Mouse (Mus musculus) liver, embryonic 13.5 days (tissue): Measurements from ENCODE around the gene 5031410I06Rik. TPM values are rescaled to one million over a fixed set of nuclear protein-coding genes. Genes with fewer than 3 reads are reported as not detected.
"Not testable (repeated sequence)": the region's sequence is repeated elsewhere in the genome, so short reads cannot be mapped to it uniquely, and the experiment has no call there.

ENCODE experiments used
- ATAC-seq: fragments of 200-750 bp; cut with Nextera tagmentation; 2 replicates; pipeline ENCODE4 v1.8.0; 2017; ENCODE audit warnings: low read depth, mild to moderate bottlenecking, moderate number of reproducible peaks, moderate library complexity
- DNase-seq: peaks from one replicate; pipeline ENCODE4 v3.0.0; 2022
- H3K27ac ChIP-seq: fragments of 300-500 bp; sonication (generic); 2 replicates; pipeline ENCODE4 v1.5.1; 2015; ENCODE audit warnings: moderate library complexity, mild to moderate bottlenecking, inconsistent platforms
- H3K27me3 ChIP-seq: fragments of 300-500 bp; sonication (generic); 2 replicates; pipeline ENCODE4 v1.6.1; 2015; ENCODE audit warnings: mild to moderate bottlenecking, inconsistent platforms
- H3K36me3 ChIP-seq: fragments of 300-500 bp; sonication (generic); 2 replicates; pipeline ENCODE4 v1.6.1; 2015; ENCODE audit warnings: mild to moderate bottlenecking, inconsistent platforms
- H3K4me1 ChIP-seq: fragments of 300-500 bp; sonication (generic); replicated peaks from 2 replicates; pipeline ENCODE4 v1.6.1; 2015; ENCODE audit warnings: inconsistent platforms
- H3K4me2 ChIP-seq: fragments of 300-500 bp; sonication (generic); 2 replicates; pipeline ENCODE4 v1.6.1; 2015; ENCODE audit warnings: inconsistent platforms, mild to moderate bottlenecking, moderate library complexity
- H3K4me3 ChIP-seq: fragments of 300-500 bp; sonication (generic); replicated peaks from 2 replicates; pipeline ENCODE4 v1.5.1; 2015; ENCODE audit warnings: mild to moderate bottlenecking, inconsistent platforms
- H3K9ac ChIP-seq: fragments of 300-500 bp; sonication (generic); 2 replicates; pipeline ENCODE4 v1.6.1; 2015; ENCODE audit warnings: mild to moderate bottlenecking, inconsistent platforms
- H3K9me3 ChIP-seq: fragments of 300-500 bp; sonication (generic); replicated peaks from 2 replicates; pipeline ENCODE4 v1.6.1; 2016; ENCODE audit warnings: inconsistent platforms
- WGBS: fragments of 180-500 bp; shearing (Covaris S2); methylation state at CpG from one replicate; pipeline ENCODE4 v1.1.7; 2015; ENCODE audit not compliant: insufficient replicate concordance; 5-methylcytosine and 5-hydroxymethylcytosine counted together
- polyA plus RNA-seq: library from polyadenylated mRNA; unstranded; fragments of >200 nt; fragmentation: Nextera tagmentation; extraction: Ambion mirVana; gene quantifications from 2 replicates; pipeline ENCODE4 v1.2.1, GENCODE M21; 2015

The 5031410I06Rik gene
- not detected in 2 replicates for polyA plus RNA-seq

DNA sequence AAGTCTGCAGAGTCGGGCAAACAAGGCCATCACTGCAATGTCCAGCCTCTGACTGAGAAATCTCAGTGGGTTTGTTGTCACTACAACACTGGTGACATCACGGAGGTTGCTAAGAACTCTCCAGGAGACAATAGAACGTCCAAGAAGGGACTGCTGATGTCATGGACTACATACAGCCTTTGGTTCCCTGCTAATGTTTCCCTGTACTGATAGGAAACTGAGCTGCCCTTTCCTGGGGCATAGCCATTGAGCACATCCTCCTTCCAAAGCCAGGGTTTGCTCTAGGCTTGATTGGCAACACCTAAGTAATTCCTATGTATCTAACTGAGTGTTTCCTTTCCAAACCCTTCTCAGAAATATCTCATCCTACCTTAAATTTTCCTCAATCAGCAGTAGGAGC, at the start of gene 5031410I06Rik:
TSS of gene 5031410I06Rik (minus strand) at position 101 of the 400 bp plus-strand sequence.
- no CpG with 5 or more reads among the region's 3 CpGs for WGBS
- DNase-seq, H3K9me3 ChIP-seq, H3K4me1 ChIP-seq, ATAC-seq, H3K27ac ChIP-seq, H3K36me3 ChIP-seq, H3K9ac ChIP-seq, H3K4me3 ChIP-seq, H3K4me2 ChIP-seq, H3K27me3 ChIP-seq: not testable (repeated sequence)

DNA sequence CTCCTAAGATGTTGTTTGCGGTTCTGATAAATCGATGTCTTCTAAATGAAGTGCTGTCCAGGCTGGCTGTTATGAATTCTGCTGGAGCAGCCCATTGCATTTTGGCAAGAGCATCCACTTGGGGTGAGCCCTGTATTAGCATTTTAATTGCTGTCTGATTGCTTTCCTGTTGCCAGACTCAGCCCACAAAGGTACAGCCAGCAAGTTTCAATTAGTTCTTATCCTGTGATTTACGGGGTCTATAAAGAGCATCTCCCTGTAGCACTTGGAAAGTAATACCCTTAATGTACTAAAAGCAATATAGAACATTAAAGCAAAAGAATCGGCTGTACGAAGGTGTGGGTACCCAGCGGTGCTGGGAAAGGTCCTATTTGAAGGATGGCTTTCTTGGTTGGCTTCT, 37.7 kb upstream of the 5031410I06Rik start:
- DNase-seq (no peak), ATAC-seq (no peak)
- no peaks in the 10 kb centered on the region for H3K4me1 ChIP-seq
- H3K27ac ChIP-seq = no peak overlapping the region
- H3K9me3 ChIP-seq = peaks cover 7% of the 10 kb centered on the region; the same call in 1 of the 2 replicates
- no peak overlapping the region for H3K4me3 ChIP-seq
- H3K27me3 ChIP-seq = no peaks in the 10 kb centered on the region
- WGBS = 65% methylated on average over 6 of the region's 6 CpGs
- no peaks in the 10 kb centered on the region for H3K36me3 ChIP-seq
- no peak overlapping the region for H3K4me2 ChIP-seq
- H3K9ac ChIP-seq = no peak overlapping the region

GRCm38 (mm10) chr5:26121321-26121720, 16.2 kb upstream of the 5031410I06Rik start, which contains the start of gene Gm10220:
Gene Gm10220 (minus strand): TSS chr5:26121421.
- H3K9me3 ChIP-seq, H3K27me3 ChIP-seq, H3K4me2 ChIP-seq, H3K4me3 ChIP-seq, ATAC-seq, H3K27ac ChIP-seq, H3K36me3 ChIP-seq, H3K9ac ChIP-seq, H3K4me1 ChIP-seq, DNase-seq: not testable (repeated sequence)
- no CpG with 5 or more reads among the region's 3 CpGs for WGBS

DNA sequence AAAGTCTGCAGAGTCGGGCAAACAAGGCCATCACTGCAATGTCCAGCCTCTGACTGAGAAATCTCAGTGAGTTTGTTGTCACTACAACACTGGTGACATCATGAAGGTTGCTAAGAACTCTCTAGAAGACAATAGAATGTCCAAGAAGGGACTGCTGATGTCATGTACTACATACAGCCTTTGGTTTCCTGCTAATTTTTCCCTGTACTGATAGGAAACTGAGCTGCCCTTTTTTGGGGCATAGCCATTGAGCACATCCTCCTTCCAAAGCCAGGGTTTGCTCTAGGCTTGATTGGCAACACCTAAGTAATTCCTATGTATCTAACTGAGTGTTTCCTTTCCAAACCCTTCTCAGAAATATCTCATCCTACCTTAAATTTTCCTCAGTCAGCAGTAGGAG, 16.0 kb downstream of the 5031410I06Rik start, which contains the start of gene Gm10471:
TSS of gene Gm10471 (minus strand) at position 101 of the 400 bp plus-strand sequence.
- not testable (repeated sequence) for H3K27ac ChIP-seq, H3K9ac ChIP-seq, H3K27me3 ChIP-seq, H3K4me2 ChIP-seq, ATAC-seq, H3K36me3 ChIP-seq, H3K4me3 ChIP-seq, H3K9me3 ChIP-seq, H3K4me1 ChIP-seq, DNase-seq
- WGBS = 27% methylated on average over 1 of the region's 1 CpGs

- not testable (repeated sequence) for H3K4me3 ChIP-seq, H3K4me1 ChIP-seq, H3K27me3 ChIP-seq, DNase-seq, H3K9ac ChIP-seq, ATAC-seq, H3K27ac ChIP-seq, H3K4me2 ChIP-seq, H3K9me3 ChIP-seq, H3K36me3 ChIP-seq
Observed at GRCm38 (mm10) chr5:26079023-26079422, 26.1 kb downstream of the 5031410I06Rik start.

DNA sequence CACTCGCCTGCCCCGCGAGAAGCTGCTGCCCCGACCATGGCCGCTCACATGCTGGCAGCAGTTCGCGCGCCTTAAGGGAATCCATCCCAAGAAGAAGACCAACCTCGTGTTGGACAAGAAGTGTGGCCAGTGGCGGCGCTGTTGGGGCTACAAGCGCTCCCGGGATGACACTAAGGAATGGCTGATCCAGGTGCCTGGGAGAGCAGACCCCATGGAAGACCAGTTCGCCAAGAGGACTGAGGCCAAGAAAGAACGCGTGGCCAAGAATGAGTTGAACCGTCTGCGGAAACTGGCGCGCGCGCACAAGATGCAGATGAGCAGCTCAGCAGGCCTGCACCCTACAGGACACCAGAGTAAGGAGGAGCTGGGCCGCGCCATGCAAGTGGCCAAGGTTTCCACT, 34.4 kb downstream of the 5031410I06Rik start:
- H3K27ac ChIP-seq = no peak overlapping the region

GRCm38 (mm10) chr5:26058481-26058880, 46.7 kb downstream of the 5031410I06Rik start, which contains the start of gene Gm7347:
Gene Gm7347 (minus strand): TSS chr5:26058581.
- H3K9ac ChIP-seq, H3K4me3 ChIP-seq, H3K36me3 ChIP-seq, DNase-seq, H3K4me1 ChIP-seq, H3K27ac ChIP-seq, H3K9me3 ChIP-seq, H3K27me3 ChIP-seq, H3K4me2 ChIP-seq, ATAC-seq: not testable (repeated sequence)
- no CpG with 5 or more reads among the region's 2 CpGs for WGBS

More for the DNA sequence above, 34.4 kb downstream of the 5031410I06Rik start:
- Histone ChIP-seq H3K4me2 (no peak overlapping the region), H3K27me3 (no peaks in the 10 kb centered on the region), H3K4me3 (no peak overlapping the region), H3K36me3 (no peaks in the 10 kb centered on the region), H3K9me3 (no peaks in the 10 kb centered on the region), H3K9ac (no peak overlapping the region), H3K4me1 (no peaks in the 10 kb centered on the region)
- no peak for DNase-seq
- 68% methylated on average over 24 of the region's 24 CpGs for WGBS
- no peak for ATAC-seq

Other genes with a start within 250 kb of the 5031410I06Rik start
- not detected in 2 replicates for gene Gm21663, start 163.0 kb downstream of the 5031410I06Rik start, polyA plus RNA-seq
- not detected in 2 replicates for gene Gm21671, start 150.9 kb downstream of the 5031410I06Rik start, polyA plus RNA-seq
- gene Gm21680, start 132.7 kb downstream of the 5031410I06Rik start, polyA plus RNA-seq = not detected in 2 replicates
- not detected in 2 replicates for gene Gm21698, start 116.7 kb downstream of the 5031410I06Rik start, polyA plus RNA-seq
- not detected in 2 replicates for gene Gm1979, start 100.6 kb downstream of the 5031410I06Rik start, polyA plus RNA-seq
- not detected in 2 replicates for gene Gm5862, start 82.4 kb downstream of the 5031410I06Rik start, polyA plus RNA-seq
- not detected in 2 replicates for gene Speer4a, start 65.8 kb downstream of the 5031410I06Rik start, polyA plus RNA-seq
- not detected in 2 replicates for gene Gm7347, start 46.8 kb downstream of the 5031410I06Rik start, polyA plus RNA-seq
- not detected in 2 replicates for gene Gm10471, start 16.1 kb downstream of the 5031410I06Rik start, polyA plus RNA-seq
- gene Gm10220, start 16.1 kb upstream of the 5031410I06Rik start, polyA plus RNA-seq = not detected in 2 replicates
- gene Gm7361, start 152.3 kb upstream of the 5031410I06Rik start, polyA plus RNA-seq = not detected in 2 replicates